Mouse (Mus musculus): ENCODE measurements around the gene Cnbp. TPM values are rescaled to one million over a fixed set of nuclear protein-coding genes. Genes with fewer than 3 reads are reported as not detected.
A peak's percentile ranks its signal among the peaks of the same experiment; 100 is the strongest.

The Cnbp gene
- polyA plus RNA-seq, 1 experiment from 2014 or later: 1,100 TPM

- Histone ChIP-seq H3K9me3 (no peaks in the 10 kb centered on the region), H3K36me3 (peaks cover 25% of the 10 kb centered on the region), H3K4me2 (replicated peaks) (no peak overlapping the region), H3K9ac (no peak overlapping the region), H3K27me3 (replicated peaks) (no peaks in the 10 kb centered on the region), H3K27ac (no peak overlapping the region), H3K4me3 (replicated peaks) (no peak overlapping the region), H3K4me1 (replicated peaks) (peaks cover 11% of the 10 kb centered on the region; the same call in 1 of the 2 replicates)
- ATAC-seq: no peak
- 77% methylated on average over 1 of the region's 1 CpGs for WGBS
These were observed 4.1 kb downstream of the Cnbp start for GRCm38 (mm10) chr6:87846813-87847212.

- no peaks in the 10 kb centered on the region for H3K9me3 ChIP-seq
- H3K4me3 ChIP-seq (replicated peaks): no peak overlapping the region
- H3K27ac ChIP-seq: no peak overlapping the region
- no peak overlapping the region for H3K9ac ChIP-seq
- WGBS: 90% methylated on average over 13 of the region's 13 CpGs
- no peak overlapping the region for H3K4me2 ChIP-seq (replicated peaks)
- H3K36me3 ChIP-seq: peaks cover 26% of the 10 kb centered on the region
- ATAC-seq: no peak
- H3K4me1 ChIP-seq (replicated peaks): peaks cover 11% of the 10 kb centered on the region; the same call in 1 of the 2 replicates
- H3K27me3 ChIP-seq (replicated peaks): no peaks in the 10 kb centered on the region
These were observed 5.7 kb downstream of the Cnbp start for GRCm38 (mm10) chr6:87845031-87845695.

- Histone ChIP-seq H3K27me3 (replicated peaks) (no peaks in the 10 kb centered on the region), H3K9ac (no peak overlapping the region), H3K27ac (no peak overlapping the region), H3K4me2 (replicated peaks) (no peak overlapping the region), H3K4me3 (replicated peaks) (no peak overlapping the region), H3K36me3 (peaks cover 26% of the 10 kb centered on the region), H3K4me1 (replicated peaks) (0 out of 2 replicates have a peak, but pooled peaks cover under 1% of the 10 kb centered on the region), H3K9me3 (no peaks in the 10 kb centered on the region)
- 18% methylated on average over 1 of the region's 1 CpGs for WGBS
- no peak for ATAC-seq
These were observed 8.7 kb downstream of the Cnbp start for GRCm38 (mm10) chr6:87842254-87842653.

GRCm38 (mm10) chr6:87841635-87842034, 9.3 kb downstream of the Cnbp start:
- 0 out of 2 replicates have a peak, but pooled peaks cover 2% of the 10 kb centered on the region for H3K4me1 ChIP-seq (replicated peaks)
- no peak overlapping the region for H3K4me3 ChIP-seq (replicated peaks)
- H3K9me3 ChIP-seq: no peaks in the 10 kb centered on the region
- no peak overlapping the region for H3K4me2 ChIP-seq (replicated peaks)
- no peaks in the 10 kb centered on the region for H3K27me3 ChIP-seq (replicated peaks)
- H3K27ac ChIP-seq: no peak overlapping the region
- ATAC-seq: no peak
- no peak overlapping the region for H3K9ac ChIP-seq
- WGBS: 74% methylated on average over 8 of the region's 8 CpGs
- peaks cover 26% of the 10 kb centered on the region for H3K36me3 ChIP-seq

GRCm38 (mm10) chr6:87839797-87840341, 11.0 kb downstream of the Cnbp start:
- H3K9ac ChIP-seq: no peak overlapping the region
- no peak overlapping the region for H3K4me3 ChIP-seq (replicated peaks)
- 0 out of 2 replicates have a peak, but pooled peaks cover 2% of the 10 kb centered on the region for H3K4me1 ChIP-seq (replicated peaks)
- no peak overlapping the region for H3K27ac ChIP-seq
- no peak for ATAC-seq
- H3K9me3 ChIP-seq: no peaks in the 10 kb centered on the region
- H3K4me2 ChIP-seq (replicated peaks): peak overlapping the region; percentile 72; the same call in 1 of the 2 replicates
- peaks cover 21% of the 10 kb centered on the region for H3K36me3 ChIP-seq
- 61% methylated on average over 11 of the region's 11 CpGs for WGBS
- no peaks in the 10 kb centered on the region for H3K27me3 ChIP-seq (replicated peaks)

- H3K9ac ChIP-seq: peak within 1 kb of the TSS; percentile 95
- no peaks in the 10 kb centered on the region for H3K27me3 ChIP-seq (replicated peaks)
- H3K4me3 ChIP-seq (replicated peaks): peak within 1 kb of the TSS; percentile 71
- H3K27ac ChIP-seq: peak within 1 kb of the TSS; percentile 95
- WGBS: under 1% methylated on average over 46 of the region's 46 CpGs
- H3K36me3 ChIP-seq: peaks cover 17% of the 10 kb centered on the region
- no peaks in the 10 kb centered on the region for H3K9me3 ChIP-seq
- peak; percentile 98 for ATAC-seq
- H3K4me1 ChIP-seq (replicated peaks): 0 out of 2 replicates have a peak, but pooled peaks cover 2% of the 10 kb centered on the region
- H3K4me2 ChIP-seq (replicated peaks): peak within 1 kb of the TSS; percentile 72
These were observed 12.2 kb downstream of the Cnbp start, which contains the start of gene Isy1 for GRCm38 (mm10) chr6:87838551-87839197. TSS of gene Isy1 (minus strand) at chr6:87838798.

- Histone ChIP-seq H3K27ac (no peak within 1 kb of the TSS), H3K4me2 (replicated peaks) (no peak within 1 kb of the TSS), H3K9ac (no peak within 1 kb of the TSS), H3K36me3 (peaks cover 7% of the 10 kb centered on the region), H3K4me1 (replicated peaks) (0 out of 2 replicates have a peak, but pooled peaks cover 2% of the 10 kb centered on the region), H3K27me3 (replicated peaks) (no peaks in the 10 kb centered on the region), H3K4me3 (replicated peaks) (no peak within 1 kb of the TSS), H3K9me3 (no peaks in the 10 kb centered on the region)
- ATAC-seq: no peak
- WGBS: 95% methylated on average over 7 of the region's 7 CpGs
These were observed 15.2 kb downstream of the Cnbp start, which contains the start of gene Gm45140 for GRCm38 (mm10) chr6:87835695-87836094. TSS of gene Gm45140 (minus strand) at chr6:87835795.

GRCm38 (mm10) chr6:87820366-87820765, 30.5 kb downstream of the Cnbp start:
- ATAC-seq: no peak
- Histone ChIP-seq H3K4me3 (replicated peaks) (no peak overlapping the region), H3K27ac (no peak overlapping the region), H3K36me3 (peaks cover 47% of the 10 kb centered on the region), H3K27me3 (replicated peaks) (no peaks in the 10 kb centered on the region), H3K9me3 (no peaks in the 10 kb centered on the region), H3K4me1 (replicated peaks) (no peaks in the 10 kb centered on the region), H3K9ac (no peak overlapping the region), H3K4me2 (replicated peaks) (no peak overlapping the region)
- WGBS: 89% methylated on average over 2 of the region's 2 CpGs

- Histone ChIP-seq H3K9ac (no peak overlapping the region), H3K27me3 (replicated peaks) (no peaks in the 10 kb centered on the region), H3K27ac (no peak overlapping the region), H3K4me3 (replicated peaks) (no peak overlapping the region), H3K4me2 (replicated peaks) (no peak overlapping the region), H3K36me3 (peaks cover 26% of the 10 kb centered on the region), H3K4me1 (replicated peaks) (peaks cover 16% of the 10 kb centered on the region), H3K9me3 (no peaks in the 10 kb centered on the region)
- ATAC-seq: no peak
- WGBS: 85% methylated on average over 5 of the region's 5 CpGs
These were observed 36.4 kb downstream of the Cnbp start for GRCm38 (mm10) chr6:87814486-87814885.

- Histone ChIP-seq H3K36me3 (peaks cover 9% of the 10 kb centered on the region), H3K9me3 (no peaks in the 10 kb centered on the region), H3K4me2 (replicated peaks) (peak overlapping the region; percentile 94), H3K9ac (peak overlapping the region; percentile 44; the same call in 1 of the 2 replicates), H3K4me3 (replicated peaks) (peak overlapping the region; percentile 83; the same call in 1 of the 2 replicates), H3K27ac (no peak overlapping the region), H3K27me3 (replicated peaks) (no peaks in the 10 kb centered on the region), H3K4me1 (replicated peaks) (peaks cover 19% of the 10 kb centered on the region)
- 84% methylated on average over 1 of the region's 1 CpGs for WGBS
- no peak for ATAC-seq
These were observed 38.2 kb downstream of the Cnbp start for GRCm38 (mm10) chr6:87812656-87813055.

- Histone ChIP-seq H3K9ac (peak within 1 kb of the TSS; percentile 77), H3K9me3 (no peaks in the 10 kb centered on the region), H3K27ac (peak within 1 kb of the TSS; percentile 85), H3K4me2 (replicated peaks) (peak within 1 kb of the TSS; percentile 94), H3K4me1 (replicated peaks) (peaks cover 23% of the 10 kb centered on the region), H3K36me3 (peaks cover 1% of the 10 kb centered on the region; the same call in 1 of the 2 replicates), H3K4me3 (replicated peaks) (peak within 1 kb of the TSS; percentile 83), H3K27me3 (replicated peaks) (no peaks in the 10 kb centered on the region)
- WGBS: 1% methylated on average over 54 of the region's 56 CpGs
- peak; percentile 98 for ATAC-seq
These were observed 39.1 kb downstream of the Cnbp start, which contains the start of gene Rab43 for GRCm38 (mm10) chr6:87811675-87812338. TSS of gene Rab43 (minus strand) at chr6:87812164.

Data from intestine, embryonic 15.5 days (tissue).